Mouse (Mus musculus) liver, embryonic 16.5 days (tissue): ENCODE measurements around the gene Mllt1. TPM values are rescaled to one million over a fixed set of nuclear protein-coding genes. Genes with fewer than 3 reads are reported as not detected.

Source experiments
- ATAC-seq: fragments of 200-750 bp; cut with Nextera tagmentation; 2 replicates; pipeline ENCODE4 v1.8.0; 2017; ENCODE audit warnings: low read depth, mild to moderate bottlenecking, moderate number of reproducible peaks, moderate library complexity
- H3K27ac ChIP-seq: fragments of 300-500 bp; sonication (generic); 2 replicates; pipeline ENCODE4 v1.5.1; 2014; ENCODE audit warnings: mild to moderate bottlenecking, low read length
- H3K27me3 ChIP-seq: fragments of 300-500 bp; sonication (generic); 2 replicates; pipeline ENCODE4 v1.6.1; 2014; ENCODE audit warnings: low read depth, low read length, mixed read lengths; ENCODE audit not compliant: control insufficient read depth, insufficient read depth
- H3K36me3 ChIP-seq: fragments of 300-500 bp; sonication (generic); 2 replicates; pipeline ENCODE4 v1.6.1; 2014; ENCODE audit warnings: mild to moderate bottlenecking; ENCODE audit not compliant: control insufficient read depth, insufficient read depth
- H3K4me1 ChIP-seq: fragments of 300-500 bp; sonication (generic); 2 replicates; pipeline ENCODE4 v1.6.1; 2014; ENCODE audit warnings: low read depth, low read length, mixed read lengths; ENCODE audit not compliant: control insufficient read depth
- H3K4me2 ChIP-seq: fragments of 300-500 bp; sonication (generic); 2 replicates; pipeline ENCODE4 v1.6.1; 2014; ENCODE audit warnings: low read depth, low read length, mixed read lengths
- H3K4me3 ChIP-seq: fragments of 300-500 bp; sonication (generic); 2 replicates; pipeline ENCODE4 v1.5.1; 2014; ENCODE audit warnings: low read depth, mild to moderate bottlenecking, low read length
- H3K9ac ChIP-seq: fragments of 300-500 bp; sonication (generic); 2 replicates; pipeline ENCODE4 v1.6.1; 2014; ENCODE audit warnings: low read depth, low read length
- H3K9me3 ChIP-seq: fragments of 300-500 bp; sonication (generic); replicated peaks from 2 replicates; pipeline ENCODE4 v1.6.1; 2016; ENCODE audit warnings: low read length; ENCODE audit not compliant: control insufficient read depth
- WGBS: fragments of 180-500 bp; shearing (Covaris S2); extraction: QIAGEN DNeasy Blood & Tissue Kit; methylation state at CpG from one replicate; pipeline ENCODE4 v1.1.7; 2014; ENCODE audit not compliant: insufficient replicate concordance; 5-methylcytosine and 5-hydroxymethylcytosine counted together
- polyA plus RNA-seq: library from polyadenylated mRNA; unstranded; fragments of >200 nt; fragmentation: Nextera tagmentation; extraction: Ambion mirVana; gene quantifications from 2 replicates; pipeline ENCODE4 v1.2.1, GENCODE M21; 2015

Gene Mllt1
- polyA plus RNA-seq, 1 experiment from 2014 or later: 7.6 TPM

DNA sequence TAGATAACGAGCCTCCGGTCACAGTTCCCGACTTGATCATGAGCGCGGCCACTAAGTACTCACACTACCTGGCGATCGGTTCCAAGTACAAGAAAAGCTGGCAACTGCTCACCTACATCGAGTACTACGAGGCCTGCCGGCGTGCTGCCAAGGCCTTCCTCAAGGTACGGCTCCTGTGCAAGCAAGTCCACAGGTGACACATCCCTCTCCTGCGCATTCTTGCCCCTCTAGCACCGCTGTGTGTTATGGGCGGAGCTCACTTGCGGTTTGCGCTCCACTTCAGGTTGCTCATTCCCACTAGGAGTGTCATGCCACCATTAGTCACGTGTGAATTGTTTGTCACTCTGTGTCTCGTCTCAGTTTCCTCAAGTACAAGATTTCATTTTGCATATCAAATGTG lies 57.8 kb downstream of the Mllt1 start:
- 83% methylated on average over 19 of the region's 19 CpGs for WGBS
- no peaks in the 10 kb centered on the region for H3K9me3 ChIP-seq
- H3K4me1 ChIP-seq: no peaks in the 10 kb centered on the region
- no peak overlapping the region for H3K27ac ChIP-seq
- no peak for ATAC-seq
- H3K4me3 ChIP-seq: no peak overlapping the region
- H3K27me3 ChIP-seq: no peaks in the 10 kb centered on the region
- H3K9ac ChIP-seq: no peak overlapping the region
- no peak overlapping the region for H3K4me2 ChIP-seq
- no peaks in the 10 kb centered on the region for H3K36me3 ChIP-seq

DNA sequence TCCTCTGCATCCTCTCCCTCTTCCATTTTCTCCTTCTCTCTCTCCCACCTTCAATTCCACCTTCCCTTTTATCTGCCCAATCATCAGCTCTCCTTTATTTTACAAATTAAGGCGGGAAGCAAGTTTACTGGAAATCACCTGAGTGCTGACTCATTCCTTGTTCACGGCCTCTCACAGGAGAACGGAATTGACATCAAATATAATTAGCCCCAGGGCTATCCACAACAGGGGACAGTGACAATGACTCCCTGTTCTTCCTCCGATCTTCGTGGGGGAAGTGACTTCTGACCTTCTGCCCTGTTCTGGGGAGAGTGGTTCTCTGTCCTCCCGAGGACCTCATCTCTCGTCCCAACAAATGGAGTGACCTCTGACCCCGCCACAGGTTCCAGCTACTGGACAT lies 58.2 kb downstream of the Mllt1 start:
- Histone ChIP-seq H3K27ac (no peak overlapping the region), H3K36me3 (no peaks in the 10 kb centered on the region), H3K4me2 (no peak overlapping the region), H3K9ac (no peak overlapping the region), H3K27me3 (no peaks in the 10 kb centered on the region), H3K9me3 (no peaks in the 10 kb centered on the region), H3K4me3 (no peak overlapping the region), H3K4me1 (no peaks in the 10 kb centered on the region)
- WGBS: 52% methylated on average over 8 of the region's 8 CpGs
- ATAC-seq: no peak

DNA sequence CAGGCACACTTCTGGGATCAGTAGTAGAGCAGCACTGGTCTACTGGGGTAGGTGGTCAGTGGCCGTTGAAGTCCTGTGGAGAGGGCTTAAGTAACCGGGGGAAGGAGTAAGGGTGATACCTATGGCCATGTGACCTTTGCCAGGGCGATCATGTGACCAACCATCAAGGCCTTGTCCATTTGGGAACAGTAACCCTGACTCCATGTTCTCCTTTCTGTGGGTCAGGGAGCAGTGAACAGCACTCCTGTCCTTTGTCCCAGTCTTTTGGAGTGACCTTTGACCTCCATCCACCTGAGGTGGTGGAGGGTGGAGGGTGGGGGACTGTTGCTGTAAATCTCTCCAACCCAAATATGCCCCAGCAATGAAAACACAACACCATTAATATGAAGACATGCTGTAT lies 58.8 kb downstream of the Mllt1 start:
- no peaks in the 10 kb centered on the region for H3K36me3 ChIP-seq
- no peak overlapping the region for H3K27ac ChIP-seq
- no peaks in the 10 kb centered on the region for H3K4me1 ChIP-seq
- no peak overlapping the region for H3K4me2 ChIP-seq
- H3K9me3 ChIP-seq: no peaks in the 10 kb centered on the region
- H3K4me3 ChIP-seq: no peak overlapping the region
- H3K9ac ChIP-seq: no peak overlapping the region
- no peaks in the 10 kb centered on the region for H3K27me3 ChIP-seq
- 67% methylated on average over 3 of the region's 3 CpGs for WGBS
- ATAC-seq: no peak

DNA sequence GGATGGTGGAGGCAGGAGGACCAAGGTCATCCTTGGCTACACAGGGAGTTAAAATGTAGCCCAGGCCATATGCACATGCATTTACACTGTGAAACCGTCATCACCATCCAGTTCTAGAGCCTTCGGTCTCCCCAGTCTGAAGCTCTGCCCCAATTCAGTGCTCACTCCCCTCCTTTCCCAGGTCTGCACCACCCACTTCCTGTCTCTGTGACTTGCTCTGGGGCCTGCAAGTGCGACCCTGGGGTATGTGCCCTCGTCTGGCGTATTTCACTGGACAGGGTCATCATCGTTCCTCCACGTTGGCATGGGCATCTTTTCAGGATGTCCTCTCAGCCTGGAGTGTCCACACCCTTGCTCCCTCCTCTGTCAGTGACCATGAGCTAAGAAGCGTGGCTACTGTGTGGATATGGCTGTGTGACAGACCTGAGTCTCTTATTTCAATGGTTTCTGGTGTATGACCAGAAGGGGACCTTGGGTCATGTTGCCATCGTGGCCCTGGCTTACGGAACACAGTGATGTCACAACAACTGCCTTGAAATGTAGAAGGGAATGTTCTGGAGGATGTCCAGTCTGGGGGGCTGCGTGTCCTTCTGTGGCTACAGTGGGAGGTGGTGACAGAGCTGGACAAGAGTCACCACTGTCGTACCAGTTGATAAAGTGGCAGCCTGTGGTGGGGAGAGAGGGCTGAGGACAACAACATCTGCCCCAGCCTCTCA lies 60.1 kb downstream of the Mllt1 start, which contains the start of gene 1700061G19Rik:
1700061G19Rik (plus strand) TSS at position 542 of the 716 bp plus-strand sequence.
- no peaks in the 10 kb centered on the region for H3K27me3 ChIP-seq
- H3K36me3 ChIP-seq: no peaks in the 10 kb centered on the region
- H3K4me2 ChIP-seq: no peak within 1 kb of the TSS
- ATAC-seq: no peak
- no peaks in the 10 kb centered on the region for H3K9me3 ChIP-seq
- 64% methylated on average over 12 of the region's 12 CpGs for WGBS
- H3K27ac ChIP-seq: no peak within 1 kb of the TSS
- no peaks in the 10 kb centered on the region for H3K4me1 ChIP-seq
- H3K9ac ChIP-seq: no peak within 1 kb of the TSS
- no peak within 1 kb of the TSS for H3K4me3 ChIP-seq

DNA sequence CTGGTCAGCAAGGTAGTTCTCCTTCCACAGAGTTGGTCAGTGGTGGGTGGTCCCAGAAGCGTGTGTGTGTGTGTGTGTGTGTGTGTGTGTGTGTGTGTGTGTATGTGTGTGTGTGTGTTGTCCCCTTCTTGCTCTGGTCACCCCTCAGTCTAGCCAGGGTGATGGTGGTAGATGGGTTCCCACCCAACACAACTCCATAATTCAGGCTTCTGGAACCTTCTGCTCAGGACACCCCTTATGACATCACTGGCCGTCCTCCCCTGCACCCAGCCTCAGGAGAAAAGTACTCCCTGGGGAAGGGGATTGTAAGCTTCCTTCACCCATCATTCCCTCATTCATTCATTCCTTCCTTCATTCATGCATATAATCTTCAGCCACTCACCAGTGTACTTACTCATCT lies 61.0 kb downstream of the Mllt1 start, which contains the start of gene Acsbg2:
Acsbg2 (minus strand) TSS at position 211 of the 400 bp plus-strand sequence.
- Histone ChIP-seq H3K9me3 (no peaks in the 10 kb centered on the region), H3K27ac (no peak within 1 kb of the TSS), H3K9ac (no peak within 1 kb of the TSS), H3K36me3 (no peaks in the 10 kb centered on the region), H3K27me3 (no peaks in the 10 kb centered on the region), H3K4me3 (no peak within 1 kb of the TSS), H3K4me2 (no peak within 1 kb of the TSS), H3K4me1 (no peaks in the 10 kb centered on the region)
- WGBS: 75% methylated on average over 2 of the region's 2 CpGs
- ATAC-seq: no peak

DNA sequence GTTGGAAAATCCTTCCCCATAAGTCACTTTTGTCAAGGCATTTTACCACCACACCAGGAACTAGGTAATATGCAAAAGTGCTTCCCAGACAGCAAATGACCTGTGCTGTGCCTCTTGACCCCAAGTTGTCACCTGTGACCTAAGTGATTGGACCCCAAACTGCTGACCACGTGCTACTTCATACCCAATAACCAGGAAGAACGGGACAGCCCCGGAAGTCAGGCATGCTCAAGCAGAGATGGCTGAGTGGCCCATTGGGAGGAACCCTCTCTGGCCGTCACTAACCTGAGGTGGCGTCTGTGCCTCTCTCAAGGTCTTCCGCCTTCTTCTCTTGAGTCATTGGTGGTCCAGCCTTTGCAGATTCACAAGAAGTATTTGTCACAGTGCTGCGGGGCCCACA lies 62.7 kb downstream of the Mllt1 start:
- no peaks in the 10 kb centered on the region for H3K4me1 ChIP-seq
- H3K4me3 ChIP-seq: no peak overlapping the region

DNA sequence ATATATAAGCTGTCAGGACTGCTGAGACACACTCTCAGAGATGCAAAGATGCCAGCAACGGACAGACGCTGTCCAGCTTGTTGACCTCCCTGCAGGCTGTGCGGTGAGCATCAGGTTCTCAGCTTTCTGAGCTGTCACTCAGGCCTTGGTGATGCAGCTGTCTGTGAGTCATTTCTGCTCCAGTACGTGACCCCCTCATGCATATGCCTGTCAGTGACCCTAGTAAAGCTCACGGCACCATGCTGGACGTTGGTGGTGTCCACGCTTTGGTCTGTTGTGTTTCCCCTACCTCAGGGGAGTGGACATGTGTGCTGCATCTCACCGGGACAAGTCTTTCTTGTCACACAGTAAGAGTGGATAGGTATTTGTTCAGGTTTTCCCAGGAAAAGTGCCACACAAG lies 63.4 kb downstream of the Mllt1 start:
- Histone ChIP-seq H3K4me1 (no peaks in the 10 kb centered on the region), H3K9ac (no peak overlapping the region), H3K27me3 (no peaks in the 10 kb centered on the region), H3K27ac (no peak overlapping the region), H3K9me3 (no peaks in the 10 kb centered on the region), H3K4me2 (no peak overlapping the region), H3K36me3 (no peaks in the 10 kb centered on the region), H3K4me3 (no peak overlapping the region)
- ATAC-seq: no peak
- WGBS: 67% methylated on average over 8 of the region's 8 CpGs

More for the DNA sequence above, 62.7 kb downstream of the Mllt1 start:
- no peaks in the 10 kb centered on the region for H3K27me3 ChIP-seq
- no peaks in the 10 kb centered on the region for H3K36me3 ChIP-seq
- H3K9ac ChIP-seq: no peak overlapping the region
- H3K9me3 ChIP-seq: no peaks in the 10 kb centered on the region
- 51% methylated on average over 7 of the region's 7 CpGs for WGBS
- H3K4me2 ChIP-seq: no peak overlapping the region
- no peak overlapping the region for H3K27ac ChIP-seq
- ATAC-seq: no peak

DNA sequence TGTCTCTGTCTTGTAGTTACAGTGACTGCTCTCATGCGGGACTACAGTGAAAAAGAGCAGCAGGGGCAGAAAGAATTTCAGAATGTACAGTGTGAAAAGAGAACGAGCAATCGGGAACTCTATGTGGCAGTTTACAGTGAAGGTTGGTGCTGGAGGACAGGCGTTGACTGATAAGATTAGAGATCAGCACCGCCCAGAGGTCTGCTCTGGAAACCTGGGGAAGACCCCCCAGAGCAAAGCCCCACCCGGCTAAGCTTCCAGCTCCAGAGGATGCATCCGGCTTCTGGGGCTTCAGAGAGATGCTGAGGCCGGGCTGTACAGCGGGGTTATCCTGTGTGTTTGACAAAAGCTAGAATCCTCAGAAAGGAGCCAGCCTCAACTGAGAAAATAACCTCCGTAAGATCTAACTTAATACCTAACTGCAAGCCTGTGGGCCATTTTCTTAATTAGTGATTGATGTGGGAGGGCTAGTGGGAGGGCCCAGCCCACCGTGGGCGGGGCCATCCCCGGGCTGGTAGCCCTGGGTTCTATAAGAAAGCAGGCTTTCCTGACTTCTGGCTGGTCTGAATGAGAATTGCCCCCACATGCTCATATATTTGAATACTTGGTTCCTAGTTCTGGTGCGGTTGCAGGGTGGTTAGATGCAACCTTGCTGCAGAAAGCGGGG lies 64.8 kb downstream of the Mllt1 start:
- ATAC-seq: no peak
- H3K4me1 ChIP-seq: no peaks in the 10 kb centered on the region
- no peaks in the 10 kb centered on the region; the same call in 1 of the 2 replicates for H3K9me3 ChIP-seq
- H3K9ac ChIP-seq: no peak overlapping the region
- H3K36me3 ChIP-seq: no peaks in the 10 kb centered on the region
- H3K4me2 ChIP-seq: no peak overlapping the region
- H3K27me3 ChIP-seq: no peaks in the 10 kb centered on the region
- no peak overlapping the region for H3K4me3 ChIP-seq
- 47% methylated on average over 15 of the region's 15 CpGs for WGBS
- no peak overlapping the region for H3K27ac ChIP-seq

DNA sequence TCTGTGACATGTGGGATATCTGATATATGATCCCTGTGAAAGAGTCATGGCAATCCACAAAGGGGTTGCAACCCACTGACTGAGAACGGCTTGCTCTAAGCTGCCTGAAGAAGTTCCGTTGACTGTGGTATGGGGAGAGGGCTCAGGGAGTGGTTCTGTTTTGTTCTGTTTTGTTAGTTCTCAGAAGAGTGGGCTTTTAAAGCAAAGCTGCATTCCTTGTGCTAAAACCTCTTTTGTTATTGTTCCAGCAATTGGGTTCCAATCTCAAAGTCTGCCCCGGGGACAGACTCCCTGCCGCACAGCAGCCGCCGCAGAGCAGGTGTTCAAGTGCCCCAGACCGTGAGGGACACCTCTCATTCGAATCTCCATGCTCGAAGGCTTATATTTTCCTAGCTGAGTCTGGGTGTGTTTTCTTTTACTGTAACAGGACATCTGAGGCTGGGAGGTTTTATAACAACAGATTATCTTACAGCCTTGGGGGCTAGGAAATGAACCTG lies 65.7 kb downstream of the Mllt1 start:
- no peaks in the 10 kb centered on the region; the same call in 1 of the 2 replicates for H3K9me3 ChIP-seq
- no peaks in the 10 kb centered on the region for H3K36me3 ChIP-seq
- WGBS: 83% methylated on average over 9 of the region's 9 CpGs
- no peak overlapping the region for H3K27ac ChIP-seq
- ATAC-seq: no peak
- H3K4me1 ChIP-seq: no peaks in the 10 kb centered on the region
- H3K9ac ChIP-seq: no peak overlapping the region
- H3K4me2 ChIP-seq: no peak overlapping the region
- no peak overlapping the region for H3K4me3 ChIP-seq
- H3K27me3 ChIP-seq: no peaks in the 10 kb centered on the region
